Mouse (Mus musculus) kidney, adult 2 months (tissue): ENCODE data around the gene Macrod2.

Experiments
- CTCF ChIP-seq: fragments of 200-500 bp; conservative IDR thresholded peaks from 2 replicates; pipeline ENCODE4 v1.5.1; 2011; ENCODE audit warnings: low read depth, mild to moderate bottlenecking, control low read depth, low read length, moderate library complexity, mixed read lengths; ENCODE audit not compliant: insufficient read depth, insufficient read length
- POLR2A ChIP-seq: fragments of 200-500 bp; IDR thresholded peaks from one replicate; pipeline ENCODE4 v1.6.1; 2011; ENCODE audit warnings: low read depth, low read length, control low read depth

GRCm38 (mm10) chr2:141618257-141618656 is 1223.1 kb downstream of the Macrod2 start:
- TF ChIP-seq CTCF (no peak), POLR2A (no peak)
